Mouse (Mus musculus) ES-Bruce4 (cell line): Measurements from ENCODE around the gene Pdzrn3.

Source experiments
- CTCF ChIP-seq: IDR thresholded peaks from one replicate; pipeline ENCODE4 v1.8.1; 2011; ENCODE audit warnings: low read depth, low read length
- EP300 ChIP-seq: IDR thresholded peaks from 2 replicates; pipeline ENCODE4 v1.6.1; 2011; ENCODE audit warnings: low read depth, low read length; ENCODE audit not compliant: insufficient read depth
- POLR2A ChIP-seq: IDR thresholded peaks from one replicate; pipeline ENCODE4 v1.8.1; 2011; ENCODE audit warnings: low read length; ENCODE audit not compliant: insufficient read depth

- TF ChIP-seq CTCF (no peak), POLR2A (no peak), EP300 (no peak)
Observed at GRCm38 (mm10) chr6:101244355-101244754, 133.3 kb downstream of the Pdzrn3 start.
